Mouse (Mus musculus): ENCODE measurements around the gene Pramef25.
"Not testable (repeated sequence)": the region's sequence is repeated elsewhere in the genome, so short reads cannot be mapped to it uniquely, and the experiment has no call there.

DNA sequence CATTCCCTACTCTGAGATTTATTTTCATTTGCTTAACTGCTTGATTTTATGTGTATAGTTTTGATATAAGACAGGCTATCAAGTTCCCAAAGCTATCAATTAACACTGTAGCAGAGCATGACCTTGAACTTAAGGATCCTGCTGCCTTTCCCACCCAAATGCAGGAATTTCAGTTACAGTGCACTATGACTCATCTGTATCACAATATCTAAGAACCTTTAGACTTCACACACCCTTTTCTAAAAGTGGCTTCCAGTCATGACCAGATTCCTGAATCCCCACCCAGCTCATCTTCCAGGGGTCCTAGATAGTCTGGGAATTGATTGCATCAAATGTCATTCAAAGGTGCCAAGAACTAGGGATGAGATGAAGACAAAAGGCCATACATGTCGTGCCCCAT lies 32.6 kb upstream of the Pramef25 start:
- not testable (repeated sequence) for TF ChIP-seq CTCF (IDR thresholded peaks at IDR 0.05; ENCODE audit: extremely low read depth, insufficient read depth, insufficient read length, insufficient replicate concordance); POLR2A (IDR thresholded peaks at IDR 0.05; ENCODE audit: low read depth, low read length)

All from spleen, adult 2 months (tissue).